Mouse (Mus musculus) ES-Bruce4 (cell line): Measurements from ENCODE around the gene Cwc15. TPM values are rescaled to one million over a fixed set of nuclear protein-coding genes. Genes with fewer than 3 reads are reported as not detected.
"Not testable (repeated sequence)": the region's sequence is repeated elsewhere in the genome, so short reads cannot be mapped to it uniquely, and the experiment has no call there.

Experiments used
- H3K27ac ChIP-seq: 2 replicates; pipeline ENCODE4 v1.5.1; 2012; ENCODE audit warnings: low read length, inconsistent platforms; ENCODE audit not compliant: insufficient read depth
- H3K27me3 ChIP-seq: 2 replicates; pipeline ENCODE4 v1.6.1; 2012; ENCODE audit warnings: mild to moderate bottlenecking, low read length, inconsistent platforms; ENCODE audit not compliant: control insufficient read depth, poor library complexity, insufficient read depth, severe bottlenecking
- H3K36me3 ChIP-seq: 2 replicates; pipeline ENCODE4 v1.6.1; 2012; ENCODE audit warnings: inconsistent platforms, mild to moderate bottlenecking, low read length, moderate library complexity; ENCODE audit not compliant: control insufficient read depth, poor library complexity, insufficient read depth, severe bottlenecking
- H3K4me1 ChIP-seq: one replicate; pipeline ENCODE4 v1.8.1; 2011; ENCODE audit warnings: low read length; ENCODE audit not compliant: control insufficient read depth, insufficient read depth
- H3K4me3 ChIP-seq: 2 replicates; pipeline ENCODE4 v1.5.1; 2011; ENCODE audit warnings: low read depth, mild to moderate bottlenecking, low read length
- H3K9ac ChIP-seq: 2 replicates; pipeline ENCODE4 v1.6.1; 2012; ENCODE audit warnings: low read depth, mild to moderate bottlenecking, inconsistent platforms; ENCODE audit not compliant: poor library complexity, severe bottlenecking
- H3K9me3 ChIP-seq: replicated peaks from 2 replicates; pipeline ENCODE4 v1.6.1; 2012; ENCODE audit warnings: mild to moderate bottlenecking, low read length, inconsistent platforms; ENCODE audit not compliant: control insufficient read depth, poor library complexity, insufficient read depth, severe bottlenecking
- CTCF ChIP-seq: IDR thresholded peaks from one replicate; pipeline ENCODE4 v1.8.1; 2011; ENCODE audit warnings: low read depth, low read length
- EP300 ChIP-seq: IDR thresholded peaks from 2 replicates; pipeline ENCODE4 v1.6.1; 2011; ENCODE audit warnings: low read depth, low read length; ENCODE audit not compliant: insufficient read depth
- POLR2A ChIP-seq: IDR thresholded peaks from one replicate; pipeline ENCODE4 v1.8.1; 2011; ENCODE audit warnings: low read length; ENCODE audit not compliant: insufficient read depth
- polyA plus RNA-seq: library from polyadenylated mRNA; stranded (reverse); fragments of >200 nt; gene quantifications from 2 replicates; pipeline ENCODE4 v1.2.4, GENCODE M21; 2011; ENCODE audit warnings: low read depth; ENCODE audit not compliant: missing spikeins, insufficient read depth, insufficient read length

The Cwc15 gene
- polyA plus RNA-seq: 132 and 138 TPM in 2 replicates

GRCm38 (mm10) chr9:14500023-14500915 is at the start of gene Cwc15, which contains the start of gene Kdm4d:
TSS of gene Cwc15 (plus strand) at chr9:14500617.
TSS of gene Kdm4d (minus strand) at chr9:14500482.
- no peaks in the 10 kb centered on the region for H3K9me3 ChIP-seq
- peaks cover 29% of the 10 kb centered on the region for H3K36me3 ChIP-seq
- peak within 1 kb of the TSS; percentile 99 for H3K4me3 ChIP-seq
- TF ChIP-seq POLR2A: peak; percentile 14
- TF ChIP-seq EP300: no peak
- H3K27ac ChIP-seq: no peak within 1 kb of the TSS
- H3K4me1 ChIP-seq: no peaks in the 10 kb centered on the region
- no peaks in the 10 kb centered on the region for H3K27me3 ChIP-seq
- peak within 1 kb of the TSS; percentile 76 for H3K9ac ChIP-seq

GRCm38 (mm10) chr9:14451120-14451519 is 49.3 kb upstream of the Cwc15 start:
- not testable (repeated sequence) for H3K27ac ChIP-seq, H3K27me3 ChIP-seq, H3K36me3 ChIP-seq, H3K4me1 ChIP-seq, H3K9me3 ChIP-seq, H3K4me3 ChIP-seq, H3K9ac ChIP-seq
- TF ChIP-seq CTCF: peak; percentile 5

- H3K4me3 ChIP-seq: no peak overlapping the region
- TF ChIP-seq CTCF (no peak), EP300 (no peak), POLR2A (no peak)
- no peaks in the 10 kb centered on the region for H3K4me1 ChIP-seq
These were observed 44.1 kb upstream of the Cwc15 start for GRCm38 (mm10) chr9:14456320-14456719.

GRCm38 (mm10) chr9:14462536-14462935 is 37.9 kb upstream of the Cwc15 start:
- H3K9me3 ChIP-seq, H3K4me1 ChIP-seq, H3K36me3 ChIP-seq, H3K9ac ChIP-seq, H3K4me3 ChIP-seq, H3K27me3 ChIP-seq, H3K27ac ChIP-seq: not testable (repeated sequence)

More at GRCm38 (mm10) chr9:14456320-14456719, 44.1 kb upstream of the Cwc15 start:
- Histone ChIP-seq H3K9me3 (no peaks in the 10 kb centered on the region), H3K27ac (no peak overlapping the region), H3K36me3 (no peaks in the 10 kb centered on the region), H3K27me3 (no peaks in the 10 kb centered on the region), H3K9ac (no peak overlapping the region)

- not testable (repeated sequence) for H3K9me3 ChIP-seq, H3K9ac ChIP-seq, H3K4me3 ChIP-seq, H3K27ac ChIP-seq, H3K4me1 ChIP-seq, H3K27me3 ChIP-seq, H3K36me3 ChIP-seq
These were observed 36.7 kb upstream of the Cwc15 start for GRCm38 (mm10) chr9:14463668-14464067.

GRCm38 (mm10) chr9:14498896-14499705 is 1.3 kb upstream of the Cwc15 start:
- Histone ChIP-seq H3K4me1 (no peaks in the 10 kb centered on the region), H3K27me3 (no peaks in the 10 kb centered on the region), H3K9ac (peak overlapping the region; percentile 76), H3K27ac (no peak overlapping the region), H3K36me3 (peaks cover 18% of the 10 kb centered on the region), H3K4me3 (no peak overlapping the region), H3K9me3 (no peaks in the 10 kb centered on the region)
- no peak for TF ChIP-seq EP300
- TF ChIP-seq CTCF: no peak
- no peak for TF ChIP-seq POLR2A
